Mouse (Mus musculus) hindbrain, embryonic 13.5 days (tissue): ENCODE data around the gene Chpt1. TPM values are rescaled to one million over a fixed set of nuclear protein-coding genes. Genes with fewer than 3 reads are reported as not detected.
"Not testable (repeated sequence)": the region's sequence is repeated elsewhere in the genome, so short reads cannot be mapped to it uniquely, and the experiment has no call there.

Experiments
- ATAC-seq: fragments of 200-750 bp; cut with Nextera tagmentation; 2 replicates; pipeline ENCODE4 v1.8.0; 2017; ENCODE audit warnings: moderate TSS enrichment; ENCODE audit not compliant: low FRiP score
- H3K27ac ChIP-seq: fragments of 300-500 bp; sonication (generic); 2 replicates; pipeline ENCODE4 v1.5.1; 2015; ENCODE audit warnings: inconsistent platforms, mild to moderate bottlenecking, moderate library complexity
- H3K27me3 ChIP-seq: fragments of 300-500 bp; sonication (generic); 2 replicates; pipeline ENCODE4 v1.6.1; 2015; ENCODE audit warnings: mild to moderate bottlenecking, inconsistent platforms
- H3K36me3 ChIP-seq: fragments of 300-500 bp; sonication (generic); 2 replicates; pipeline ENCODE4 v1.6.1; 2015; ENCODE audit warnings: mild to moderate bottlenecking, inconsistent platforms
- H3K4me1 ChIP-seq: fragments of 300-500 bp; sonication (generic); replicated peaks from 2 replicates; pipeline ENCODE4 v1.6.1; 2015; ENCODE audit warnings: inconsistent platforms
- H3K4me2 ChIP-seq: fragments of 300-500 bp; sonication (generic); 2 replicates; pipeline ENCODE4 v1.6.1; 2015; ENCODE audit warnings: inconsistent platforms, mild to moderate bottlenecking, moderate library complexity
- H3K4me3 ChIP-seq: fragments of 300-500 bp; sonication (generic); 2 replicates; pipeline ENCODE4 v1.5.1; 2015; ENCODE audit warnings: mild to moderate bottlenecking, inconsistent platforms
- H3K9ac ChIP-seq: fragments of 300-500 bp; sonication (generic); 2 replicates; pipeline ENCODE4 v1.6.1; 2015; ENCODE audit warnings: mild to moderate bottlenecking, inconsistent platforms
- H3K9me3 ChIP-seq: fragments of 300-500 bp; sonication (generic); 2 replicates; pipeline ENCODE4 v1.6.1; 2016; ENCODE audit warnings: inconsistent platforms
- WGBS: fragments of 180-500 bp; shearing (Covaris S2); methylation state at CpG from one replicate; pipeline ENCODE4 v1.1.7; 2015; 5-methylcytosine and 5-hydroxymethylcytosine counted together
- polyA plus RNA-seq: library from polyadenylated mRNA; unstranded; fragments of >200 nt; fragmentation: Nextera tagmentation; extraction: Ambion mirVana; gene quantifications from 2 replicates; pipeline ENCODE4 v1.2.1, GENCODE M21; 2015

The Chpt1 gene
- polyA plus RNA-seq, 1 experiment from 2014 or later = 9.7 TPM

DNA sequence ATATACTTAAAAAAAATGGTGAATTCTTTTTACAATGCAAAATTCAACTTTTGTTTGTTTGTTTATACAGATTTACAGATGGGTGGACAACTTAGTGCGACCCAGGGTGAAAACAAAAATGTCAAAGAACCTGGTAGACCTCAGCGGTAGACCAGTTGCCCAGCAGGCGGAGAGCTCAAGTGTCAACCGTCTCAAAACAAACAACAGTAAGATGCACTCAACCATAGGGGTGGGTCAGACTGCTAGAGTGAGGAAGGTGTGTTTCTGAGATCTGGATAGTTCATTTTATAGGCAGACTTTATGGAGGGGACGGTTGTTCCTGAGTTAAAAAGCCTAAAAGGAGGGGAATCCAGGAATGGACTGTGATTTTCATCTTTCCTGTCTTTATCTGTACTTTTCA lies 15.2 kb downstream of the Chpt1 start:
- Histone ChIP-seq H3K9ac (no peak overlapping the region), H3K27me3 (no peaks in the 10 kb centered on the region), H3K27ac (no peak overlapping the region), H3K4me2 (no peak overlapping the region), H3K4me3 (no peak overlapping the region), H3K4me1 (no peaks in the 10 kb centered on the region), H3K36me3 (peaks cover 12% of the 10 kb centered on the region; the same call in 1 of the 2 replicates), H3K9me3 (no peaks in the 10 kb centered on the region)
- no peak for ATAC-seq
- 94% methylated on average over 5 of the region's 5 CpGs for WGBS

DNA sequence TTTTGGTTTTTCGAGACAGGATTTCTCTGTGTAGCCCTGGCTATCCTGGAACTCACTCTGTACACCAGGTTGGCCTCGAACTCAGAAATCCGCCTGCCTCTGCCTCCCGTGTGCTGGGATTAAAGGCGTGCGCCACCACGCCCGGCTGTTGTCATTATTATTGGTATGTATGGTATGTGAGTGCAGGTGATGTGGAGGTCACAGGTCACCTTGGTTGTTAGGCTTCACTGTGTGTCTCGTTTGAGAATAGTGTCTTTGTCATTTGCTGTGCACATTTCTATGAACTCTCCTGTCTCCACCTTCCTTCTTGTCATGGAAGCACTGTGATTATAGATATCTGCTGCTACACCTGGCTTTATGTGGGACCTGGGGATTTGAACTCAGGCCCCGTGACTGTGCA lies 21.0 kb downstream of the Chpt1 start:
- H3K36me3 ChIP-seq = peaks cover 12% of the 10 kb centered on the region; the same call in 1 of the 2 replicates
- not testable (repeated sequence) for ATAC-seq, H3K4me1 ChIP-seq, H3K9me3 ChIP-seq, H3K4me3 ChIP-seq, H3K27ac ChIP-seq, H3K4me2 ChIP-seq, H3K27me3 ChIP-seq, H3K9ac ChIP-seq
- 94% methylated on average over 10 of the region's 10 CpGs for WGBS

DNA sequence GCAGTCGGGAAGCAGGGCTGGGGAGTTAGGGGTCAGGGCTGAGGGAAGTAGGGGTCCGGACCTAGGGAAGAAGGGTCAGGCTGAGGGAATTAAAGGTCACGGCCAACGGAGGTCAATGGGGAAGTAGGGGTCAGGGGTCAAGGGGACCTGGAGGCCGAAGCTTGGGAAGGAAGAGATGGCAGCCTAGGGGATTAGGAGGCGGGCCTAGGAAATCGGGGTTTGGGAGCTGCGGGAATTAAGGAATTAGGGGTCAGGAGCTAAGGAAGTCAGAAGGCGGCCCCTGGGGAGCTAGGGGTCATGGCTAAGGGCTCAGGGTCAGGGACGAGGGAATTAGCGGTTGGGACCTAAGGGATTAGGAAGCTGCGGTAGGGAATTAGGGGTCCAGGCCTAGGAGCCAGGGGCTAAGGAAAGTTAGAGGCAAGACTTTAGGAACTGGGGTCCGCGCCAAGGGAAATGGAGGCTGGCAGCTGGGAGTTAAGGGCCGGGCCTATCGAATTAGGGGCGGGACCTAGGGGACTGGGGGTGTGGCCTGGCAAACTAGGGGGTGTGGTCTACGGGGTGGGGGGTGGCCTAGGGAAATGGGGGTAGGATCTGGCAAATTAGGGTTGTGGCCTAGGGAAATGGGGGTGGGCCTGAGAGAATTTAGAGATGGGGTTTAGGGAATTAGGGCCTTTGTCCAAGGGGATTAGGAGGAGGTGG lies 43.6 kb downstream of the Chpt1 start:
- H3K36me3 ChIP-seq = no peaks in the 10 kb centered on the region
- H3K9ac ChIP-seq = no peak overlapping the region
- no peaks in the 10 kb centered on the region for H3K9me3 ChIP-seq
- H3K27me3 ChIP-seq = no peaks in the 10 kb centered on the region
- no peak overlapping the region for H3K4me3 ChIP-seq
- H3K4me2 ChIP-seq = no peak overlapping the region
- no peak overlapping the region for H3K27ac ChIP-seq
- WGBS = 80% methylated on average over 18 of the region's 18 CpGs
- H3K4me1 ChIP-seq = no peaks in the 10 kb centered on the region
- ATAC-seq = no peak

DNA sequence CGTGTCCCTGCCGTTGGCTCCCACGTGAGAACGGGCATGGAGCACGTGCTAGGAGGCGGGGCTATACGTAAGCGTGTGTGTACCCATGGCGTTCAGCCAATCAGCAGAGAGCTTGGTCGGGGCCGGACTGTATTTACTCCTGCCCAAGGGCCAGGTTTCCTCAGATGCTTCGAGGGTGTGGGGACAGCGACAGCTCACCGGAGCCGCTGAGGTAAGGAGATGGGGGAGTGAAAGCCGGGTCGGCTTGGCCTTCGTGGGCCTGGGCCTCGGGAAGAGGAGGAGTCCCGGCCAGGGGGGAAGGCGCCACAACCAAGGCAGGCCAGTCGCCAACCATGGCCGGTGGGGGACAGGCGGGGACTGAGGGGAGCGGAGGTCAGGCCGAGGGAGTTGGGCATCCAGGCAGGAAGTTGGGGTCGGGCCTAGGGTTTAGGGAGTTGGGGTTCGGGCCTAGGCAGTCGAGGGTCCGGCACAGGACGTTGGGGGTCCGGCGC lies 44.3 kb downstream of the Chpt1 start, which contains the start of gene Sycp3:
Sycp3 (plus strand) TSS at position 68 of the 491 bp plus-strand sequence.
- Histone ChIP-seq H3K9me3 (no peaks in the 10 kb centered on the region), H3K9ac (no peak within 1 kb of the TSS), H3K36me3 (no peaks in the 10 kb centered on the region), H3K4me1 (no peaks in the 10 kb centered on the region), H3K27me3 (no peaks in the 10 kb centered on the region), H3K27ac (no peak within 1 kb of the TSS), H3K4me2 (no peak within 1 kb of the TSS), H3K4me3 (no peak within 1 kb of the TSS)
- 0 out of 2 replicates have a peak, but pooled peaks have one; percentile 43 for ATAC-seq
- WGBS = 89% methylated on average over 33 of the region's 33 CpGs

DNA sequence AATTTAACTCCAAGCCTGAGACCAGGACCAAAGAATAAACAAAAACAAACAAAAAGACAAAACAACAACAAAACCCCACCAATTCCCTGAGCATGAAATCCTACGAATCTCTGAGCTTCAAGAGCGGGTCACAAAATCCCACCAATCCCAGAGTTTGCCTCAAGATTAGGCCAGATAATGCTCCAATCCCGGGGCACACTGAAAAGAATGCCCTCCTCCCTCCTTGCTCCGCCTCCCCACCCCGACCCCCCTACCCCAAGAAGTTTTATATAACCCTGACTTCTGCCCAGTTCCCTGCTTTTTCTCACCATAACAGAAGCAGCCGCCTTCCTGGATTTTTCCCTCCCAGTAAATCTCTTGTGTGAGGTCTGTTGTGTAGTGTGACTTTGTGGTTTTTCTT lies 46.1 kb downstream of the Chpt1 start:
- Histone ChIP-seq H3K9me3 (no peaks in the 10 kb centered on the region), H3K4me3 (no peak overlapping the region), H3K27ac (no peak overlapping the region), H3K9ac (no peak overlapping the region), H3K27me3 (no peaks in the 10 kb centered on the region), H3K4me2 (no peak overlapping the region), H3K36me3 (no peaks in the 10 kb centered on the region), H3K4me1 (no peaks in the 10 kb centered on the region)
- no peak for ATAC-seq
- WGBS = 50% methylated on average over 6 of the region's 6 CpGs

DNA sequence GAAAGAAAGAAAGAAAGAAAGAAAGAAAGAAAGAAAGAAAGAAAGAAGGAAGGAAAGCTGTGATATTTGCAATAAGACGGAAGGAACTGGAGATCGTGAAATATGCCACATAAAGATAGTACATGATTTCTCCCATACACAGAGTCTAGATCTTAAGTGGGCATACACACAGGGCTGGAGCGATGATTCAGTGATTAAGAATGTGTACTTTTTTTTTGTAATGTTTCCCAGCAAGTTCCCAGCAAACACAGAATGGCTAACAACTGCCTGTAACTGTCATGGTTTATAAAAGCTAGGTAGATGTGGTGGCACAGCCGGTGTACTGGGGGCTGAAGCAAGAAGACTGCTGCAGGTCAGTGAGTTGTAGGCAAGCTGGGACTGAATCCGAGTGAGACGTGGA lies 51.9 kb downstream of the Chpt1 start:
- no peak overlapping the region for H3K9ac ChIP-seq
- no peaks in the 10 kb centered on the region for H3K4me1 ChIP-seq
- no peak overlapping the region for H3K4me3 ChIP-seq
- H3K4me2 ChIP-seq = no peak overlapping the region
- no peak for ATAC-seq
- no peaks in the 10 kb centered on the region for H3K9me3 ChIP-seq
- no peaks in the 10 kb centered on the region for H3K27me3 ChIP-seq
- WGBS = 79% methylated on average over 6 of the region's 6 CpGs
- H3K36me3 ChIP-seq = no peaks in the 10 kb centered on the region
- no peak overlapping the region for H3K27ac ChIP-seq

DNA sequence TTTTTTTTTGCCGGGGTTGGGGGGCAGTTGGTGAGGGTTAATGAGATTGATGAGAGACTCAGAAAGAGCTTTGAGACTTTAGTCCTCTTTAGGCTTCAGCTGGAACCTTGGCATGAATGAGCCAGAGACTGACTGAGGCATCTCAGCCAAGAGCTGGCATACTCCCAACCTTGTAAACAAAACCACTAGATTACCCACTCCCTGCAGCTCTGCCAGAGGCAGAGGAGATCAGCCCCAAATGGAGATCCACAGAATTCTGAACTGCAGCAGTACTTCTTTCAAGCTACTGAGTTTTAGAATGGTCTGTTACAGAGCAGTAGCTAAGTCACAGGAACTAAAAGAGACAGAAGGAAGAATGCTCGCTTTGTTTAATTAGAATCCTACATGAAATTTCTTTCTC lies 52.7 kb downstream of the Chpt1 start:
- no peaks in the 10 kb centered on the region for H3K4me1 ChIP-seq
- H3K9ac ChIP-seq = no peak overlapping the region
- peaks cover 6% of the 10 kb centered on the region; the same call in 1 of the 2 replicates for H3K36me3 ChIP-seq
- H3K27me3 ChIP-seq = no peaks in the 10 kb centered on the region
- H3K4me2 ChIP-seq = no peak overlapping the region
- H3K27ac ChIP-seq = no peak overlapping the region
- no peaks in the 10 kb centered on the region for H3K9me3 ChIP-seq
- no peak overlapping the region for H3K4me3 ChIP-seq
- 73% methylated on average over 2 of the region's 2 CpGs for WGBS
- ATAC-seq = no peak

DNA sequence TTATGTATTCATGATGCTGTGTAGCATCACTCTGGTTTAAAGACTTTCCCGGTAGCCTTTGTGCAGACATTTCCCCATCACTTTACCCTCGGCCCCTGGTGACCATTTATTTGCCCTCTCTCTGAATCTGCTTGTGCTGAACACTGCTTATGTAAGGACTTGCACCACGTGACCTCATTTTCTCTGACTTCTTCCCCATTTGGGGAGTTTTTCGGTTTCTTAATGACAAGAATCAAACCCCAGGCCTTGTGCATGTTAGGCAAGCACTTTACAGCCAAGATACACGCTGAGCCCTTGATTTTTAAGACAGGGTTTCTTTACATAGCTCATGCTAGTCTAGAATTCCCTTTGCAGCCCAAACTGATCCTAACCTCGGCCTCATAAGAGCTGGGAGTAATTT lies 62.6 kb downstream of the Chpt1 start:
- 91% methylated on average over 6 of the region's 6 CpGs for WGBS
- H3K36me3 ChIP-seq = peaks cover 52% of the 10 kb centered on the region
- H3K9ac ChIP-seq = no peak overlapping the region

DNA sequence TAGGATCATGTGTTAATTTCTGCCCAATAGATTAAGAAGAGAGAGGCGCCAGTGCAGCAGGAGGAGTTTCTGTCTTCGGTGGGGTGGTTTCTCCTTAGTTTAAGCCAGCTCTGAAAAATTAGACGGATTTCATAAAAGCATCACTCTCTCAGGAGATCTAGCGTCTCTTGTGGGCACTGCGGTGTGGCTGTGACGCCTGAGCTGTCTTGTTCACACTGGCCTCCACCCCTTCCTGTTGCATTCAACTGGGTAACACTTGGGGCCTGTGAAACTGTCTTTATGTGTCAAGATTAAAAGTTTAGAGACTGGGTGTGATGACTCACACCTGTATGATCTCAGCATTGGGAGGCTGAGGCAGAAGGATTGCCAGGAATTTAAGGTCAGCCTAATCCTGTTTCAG lies 75.9 kb downstream of the Chpt1 start:
- no peak for ATAC-seq
- Histone ChIP-seq H3K27ac (no peak overlapping the region), H3K4me3 (no peak overlapping the region), H3K27me3 (no peaks in the 10 kb centered on the region), H3K9me3 (no peaks in the 10 kb centered on the region), H3K9ac (no peak overlapping the region), H3K4me2 (no peak overlapping the region), H3K4me1 (no peaks in the 10 kb centered on the region), H3K36me3 (peaks cover 50% of the 10 kb centered on the region)
- WGBS = 93% methylated on average over 6 of the region's 6 CpGs

More for the DNA sequence above, 62.6 kb downstream of the Chpt1 start:
- Histone ChIP-seq H3K27ac (no peak overlapping the region), H3K9me3 (no peaks in the 10 kb centered on the region), H3K4me2 (no peak overlapping the region), H3K27me3 (no peaks in the 10 kb centered on the region), H3K4me3 (no peak overlapping the region), H3K4me1 (no peaks in the 10 kb centered on the region)
- no peak for ATAC-seq

DNA sequence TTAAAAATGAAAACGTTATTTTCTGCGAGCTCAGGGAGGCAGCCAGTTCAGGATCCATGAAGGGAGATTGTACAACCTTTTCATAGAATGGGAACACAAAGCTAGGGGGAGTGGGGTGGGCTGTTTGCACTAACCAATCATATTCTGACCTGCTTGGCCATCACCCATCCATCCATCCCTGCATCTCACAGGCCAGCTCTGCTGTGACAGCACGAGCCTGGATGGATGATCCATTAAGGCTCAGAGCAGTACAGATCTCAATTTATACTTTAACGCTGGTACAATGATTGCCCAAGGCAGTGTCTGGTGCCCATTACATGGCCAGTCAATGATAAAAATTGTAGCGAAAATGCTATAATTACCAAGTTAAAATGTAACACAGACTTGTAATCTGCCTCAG lies 77.0 kb downstream of the Chpt1 start:
- H3K4me1 ChIP-seq = no peaks in the 10 kb centered on the region
- ATAC-seq = 0 out of 2 replicates have a peak, but pooled peaks have one; percentile 40
- 64% methylated on average over 5 of the region's 5 CpGs for WGBS
- no peak overlapping the region for H3K27ac ChIP-seq
- peaks cover 52% of the 10 kb centered on the region for H3K36me3 ChIP-seq
- H3K9me3 ChIP-seq = no peaks in the 10 kb centered on the region
- H3K9ac ChIP-seq = peak overlapping the region; percentile 40
- no peak overlapping the region for H3K4me3 ChIP-seq
- no peak overlapping the region for H3K4me2 ChIP-seq
- H3K27me3 ChIP-seq = no peaks in the 10 kb centered on the region

DNA sequence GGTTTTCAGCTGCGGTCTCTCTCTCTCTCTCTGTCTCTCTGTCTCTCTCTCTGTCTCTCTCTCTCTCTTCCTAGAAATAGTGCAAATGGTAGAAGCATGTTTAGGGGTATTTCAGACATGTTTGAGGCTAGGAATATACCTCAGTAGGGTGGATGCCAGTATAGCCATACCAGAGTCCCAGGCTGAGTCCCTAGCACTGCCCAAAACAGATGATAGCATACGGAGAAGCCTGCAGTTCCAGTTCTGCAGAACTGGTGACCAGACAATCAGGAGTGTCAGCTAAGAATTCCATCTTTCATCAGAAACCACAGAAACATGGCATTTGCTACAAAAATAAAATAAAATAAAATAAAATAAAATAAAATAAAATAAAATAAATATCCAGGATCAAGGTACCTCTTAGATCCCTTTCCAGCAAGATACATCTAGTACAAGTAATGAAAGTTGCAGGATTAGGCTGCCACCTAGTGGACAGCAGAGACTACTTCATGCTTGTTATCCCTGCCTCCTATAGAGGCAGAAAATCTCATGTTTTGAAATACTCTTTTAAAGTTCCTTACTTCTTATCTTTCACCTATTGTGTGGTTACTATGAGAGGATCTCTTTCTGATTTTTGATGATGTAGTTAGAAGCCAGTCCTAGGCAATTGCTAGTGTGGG lies 77.6 kb downstream of the Chpt1 start:
- 94% methylated on average over 2 of the region's 2 CpGs for WGBS
- H3K4me1 ChIP-seq = no peaks in the 10 kb centered on the region

DNA sequence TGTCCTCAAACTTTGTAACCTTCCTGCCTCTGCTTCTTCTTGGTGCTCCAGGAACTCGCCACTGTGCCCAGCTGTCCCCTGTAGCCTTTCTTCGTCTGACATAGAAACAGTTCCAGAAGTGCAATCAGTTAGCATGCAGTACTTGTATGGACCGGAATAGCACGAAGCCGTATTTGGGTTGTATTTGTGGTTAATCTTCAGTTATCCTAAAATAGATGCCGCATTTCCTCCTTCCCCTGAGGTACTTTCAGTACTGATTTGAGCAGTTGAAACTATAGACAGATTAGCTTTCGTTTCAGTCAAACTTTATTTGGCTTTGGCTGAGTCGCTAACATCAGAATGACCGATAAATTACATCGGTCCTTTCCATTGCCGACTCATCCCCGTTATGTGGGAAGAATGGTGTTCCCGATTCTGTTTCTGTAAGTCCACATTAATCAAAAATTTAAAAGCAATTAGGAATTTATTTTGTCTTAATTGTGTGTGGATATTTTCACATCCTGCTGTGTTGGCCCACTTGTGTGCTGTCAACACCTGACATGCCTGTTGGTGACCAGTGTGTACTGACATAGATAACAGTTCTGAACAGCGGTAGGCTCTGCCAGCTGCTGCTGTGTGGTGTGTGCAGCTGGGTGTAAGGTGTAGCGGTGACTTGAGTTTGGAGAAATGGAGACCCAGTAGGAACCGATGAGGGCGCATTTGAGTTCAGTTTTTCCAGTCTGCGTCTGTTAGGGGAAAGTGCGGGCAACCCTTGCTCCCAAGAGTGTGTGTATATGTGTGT lies 83.0 kb downstream of the Chpt1 start:
- Histone ChIP-seq H3K4me3 (no peak overlapping the region), H3K4me2 (no peak overlapping the region), H3K9ac (no peak overlapping the region), H3K27ac (no peak overlapping the region), H3K27me3 (no peaks in the 10 kb centered on the region), H3K9me3 (no peaks in the 10 kb centered on the region), H3K4me1 (no peaks in the 10 kb centered on the region), H3K36me3 (peaks cover 61% of the 10 kb centered on the region)
- no peak for ATAC-seq
- 94% methylated on average over 19 of the region's 19 CpGs for WGBS

More for the DNA sequence above, 77.6 kb downstream of the Chpt1 start:
- Histone ChIP-seq H3K27ac (no peak overlapping the region), H3K27me3 (no peaks in the 10 kb centered on the region), H3K4me3 (no peak overlapping the region), H3K4me2 (no peak overlapping the region), H3K9me3 (no peaks in the 10 kb centered on the region), H3K9ac (no peak overlapping the region), H3K36me3 (peaks cover 53% of the 10 kb centered on the region)
- peak; percentile 84; the same call in 1 of the 2 replicates for ATAC-seq
